Mouse (Mus musculus): Measurements from ENCODE around the gene Ovgp1. TPM values are rescaled to one million over a fixed set of nuclear protein-coding genes. Genes with fewer than 3 reads are reported as not detected.
"Not testable (repeated sequence)": the region's sequence is repeated elsewhere in the genome, so short reads cannot be mapped to it uniquely, and the experiment has no call there.

The Ovgp1 gene
- total RNA-seq (2022) = under 1 TPM; 0.22 to 0.69 (median 0.53) TPM

DNA sequence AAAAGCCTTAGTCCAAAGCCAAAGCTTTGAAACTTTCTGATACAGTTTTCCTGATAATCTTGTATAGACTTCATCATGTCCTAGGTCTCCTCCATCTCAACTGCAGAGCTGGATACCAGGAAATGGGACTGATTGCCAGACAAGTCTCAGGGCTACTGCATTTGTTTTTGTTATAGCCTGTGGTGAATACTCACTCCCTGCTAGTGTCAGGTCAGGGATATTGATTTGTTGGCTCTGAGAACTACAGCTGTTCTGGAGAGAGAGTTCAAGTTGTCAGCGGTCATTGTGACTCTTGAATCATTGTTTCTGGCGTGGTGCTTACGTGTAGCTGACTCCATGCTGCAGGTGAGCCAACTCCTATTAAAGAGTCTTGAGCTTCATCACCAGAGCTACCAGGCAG, at the start of gene Ovgp1:
Gene Ovgp1 (plus strand): TSS at position 301 of the 400 bp plus-strand sequence.
- DNase-seq (ENCODE audit: low spot score) = no peak

DNA sequence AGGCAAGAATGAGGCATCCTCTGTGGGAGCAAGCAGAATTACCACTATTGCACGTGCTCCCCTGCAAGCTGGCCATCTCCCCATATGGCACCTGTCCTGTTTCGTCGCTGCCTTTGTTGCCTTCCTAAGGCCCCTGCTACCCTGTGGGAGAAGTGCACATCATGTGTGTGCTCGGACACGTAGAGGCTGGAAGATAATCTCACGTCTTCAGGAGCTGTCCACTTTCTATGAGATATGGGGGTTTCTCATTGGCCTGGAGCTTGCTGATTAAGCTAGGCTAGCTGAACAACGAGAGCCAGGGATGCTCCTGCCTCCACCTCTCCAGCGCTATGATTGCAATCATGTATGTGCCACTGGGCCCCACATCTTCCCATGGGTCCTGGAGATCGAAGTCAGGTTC, 48.9 kb upstream of the Ovgp1 start:
- DNase-seq (ENCODE audit: low spot score) = no peak

DNA sequence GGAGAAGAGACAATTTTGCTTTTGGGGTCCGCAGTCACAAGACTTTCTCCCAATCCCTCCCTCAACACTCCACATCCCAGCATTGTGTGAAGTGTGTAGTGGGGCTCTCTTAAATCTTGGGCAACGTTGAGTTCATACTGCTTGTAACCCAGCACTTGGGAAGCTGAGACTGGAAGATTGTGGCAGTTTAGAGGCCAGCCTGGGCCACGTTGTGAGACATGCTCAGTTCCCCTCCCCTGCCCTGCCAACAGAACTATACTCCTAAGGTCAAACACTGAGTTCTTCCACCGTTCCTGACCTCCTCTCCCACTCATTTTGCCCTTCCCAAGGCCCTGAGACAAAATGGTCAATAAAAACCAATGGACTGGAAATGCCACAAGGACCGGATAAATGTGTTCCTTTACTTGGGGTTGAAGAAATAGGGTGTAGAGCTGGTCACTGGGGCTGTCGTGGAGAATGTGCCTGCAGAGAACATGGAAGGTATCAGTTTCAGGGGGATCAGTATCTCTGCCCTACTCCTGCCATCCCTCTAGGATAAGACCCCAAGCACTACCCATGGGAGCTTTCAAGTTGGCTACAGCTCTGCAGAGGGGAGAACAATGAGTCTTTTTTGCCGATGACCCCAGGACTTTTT, 45.8 kb upstream of the Ovgp1 start:
- no peak for DNase-seq (ENCODE audit: low spot score)

DNA sequence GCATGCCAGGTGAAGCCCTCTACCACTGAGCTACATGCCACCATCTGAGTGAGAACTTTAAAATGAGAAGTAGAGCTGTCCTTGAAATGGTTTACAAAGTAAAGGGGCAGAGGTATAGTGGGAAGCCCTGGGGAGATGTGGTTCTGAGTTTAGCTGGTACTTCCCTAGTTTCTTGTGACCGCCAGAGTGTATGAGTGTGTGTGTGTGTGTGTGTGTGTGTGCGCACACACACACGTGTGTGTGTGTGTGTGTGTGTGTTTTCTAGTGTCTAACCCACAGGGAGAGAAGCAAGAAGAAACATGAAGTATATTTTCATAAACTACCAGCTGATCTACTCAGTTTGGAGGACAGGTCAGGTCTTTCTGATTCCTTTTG, 45.3 kb upstream of the Ovgp1 start:
- DNase-seq (ENCODE audit: low spot score) = no peak

GRCm38 (mm10) chr3:105928781-105929180, 44.7 kb upstream of the Ovgp1 start:
- no peak for DNase-seq (ENCODE audit: low spot score)

DNA sequence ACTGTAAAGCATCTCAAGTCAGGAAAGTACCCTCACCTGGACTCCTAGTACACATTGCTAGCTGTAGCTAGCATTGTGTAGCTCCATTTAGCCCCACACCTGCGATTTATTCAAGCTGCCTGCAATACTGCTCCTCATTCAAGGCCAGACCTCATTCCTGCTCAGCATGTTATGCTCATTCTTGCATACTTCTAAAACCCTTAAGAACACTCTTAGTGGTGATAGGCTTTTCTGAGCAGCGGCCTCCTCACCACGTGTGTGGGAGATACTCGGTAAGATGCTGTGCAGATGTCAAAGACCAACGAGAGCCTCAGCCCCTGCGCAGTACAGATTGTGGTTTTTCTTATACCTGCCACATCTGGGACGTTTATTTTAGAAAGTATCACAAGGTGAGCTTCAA, 43.7 kb upstream of the Ovgp1 start:
- no peak for DNase-seq (ENCODE audit: low spot score)

DNA sequence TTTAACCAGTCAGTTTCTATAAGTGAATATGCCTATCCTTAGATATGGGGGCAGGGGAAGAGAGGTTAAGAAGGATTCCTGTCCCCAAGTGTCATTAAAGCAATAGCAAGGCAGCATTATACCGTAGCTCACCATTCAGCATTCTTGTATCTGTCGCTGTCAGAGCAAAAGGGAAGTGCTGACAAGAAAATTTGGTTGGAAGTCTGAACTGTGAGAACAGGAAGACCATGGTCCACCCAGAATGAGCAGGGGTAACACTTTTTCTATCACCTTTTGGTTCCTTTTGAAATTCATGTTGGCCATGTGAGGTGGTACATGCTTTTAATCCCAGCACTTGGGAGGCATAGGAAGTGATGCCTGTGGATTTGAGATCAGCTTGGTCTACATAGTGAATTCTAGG, 42.4 kb upstream of the Ovgp1 start:
- no peak for DNase-seq (ENCODE audit: low spot score)

- no peak for DNase-seq (ENCODE audit: low spot score)
Observed at GRCm38 (mm10) chr3:105932240-105933071, 41.1 kb upstream of the Ovgp1 start, which contains the start of gene I830077J02Rik. Gene I830077J02Rik, minus strand, starts transcription at chr3:105932664.

GRCm38 (mm10) chr3:105933926-105934325, 39.6 kb upstream of the Ovgp1 start:
- no peak for DNase-seq (ENCODE audit: low spot score)

GRCm38 (mm10) chr3:105935033-105935432, 38.5 kb upstream of the Ovgp1 start:
- DNase-seq (ENCODE audit: low spot score) = peak; percentile 58

DNA sequence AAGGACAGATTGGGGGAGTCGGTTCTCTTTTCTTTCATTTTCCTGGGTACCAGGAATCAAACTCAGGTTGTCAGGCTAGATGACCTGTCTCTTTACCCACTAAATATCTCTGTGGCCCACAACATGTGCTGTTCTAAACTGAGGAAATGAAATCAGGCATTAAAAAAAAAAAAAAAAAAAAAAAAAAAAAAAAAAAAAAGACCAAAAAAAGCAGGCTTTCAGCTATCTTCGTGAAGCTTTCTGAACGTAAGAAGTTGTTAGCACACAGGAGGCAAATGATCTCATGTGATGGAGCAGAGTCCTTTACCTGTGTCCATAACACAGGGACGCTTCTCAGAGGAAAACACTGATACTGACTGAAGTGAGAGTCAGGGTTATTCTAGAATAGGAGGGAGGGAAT, 37.4 kb upstream of the Ovgp1 start:
- DNase-seq (ENCODE audit: low spot score) = no peak

GRCm38 (mm10) chr3:105951348-105951747, 22.2 kb upstream of the Ovgp1 start:
- no peak for DNase-seq (ENCODE audit: low spot score)

DNA sequence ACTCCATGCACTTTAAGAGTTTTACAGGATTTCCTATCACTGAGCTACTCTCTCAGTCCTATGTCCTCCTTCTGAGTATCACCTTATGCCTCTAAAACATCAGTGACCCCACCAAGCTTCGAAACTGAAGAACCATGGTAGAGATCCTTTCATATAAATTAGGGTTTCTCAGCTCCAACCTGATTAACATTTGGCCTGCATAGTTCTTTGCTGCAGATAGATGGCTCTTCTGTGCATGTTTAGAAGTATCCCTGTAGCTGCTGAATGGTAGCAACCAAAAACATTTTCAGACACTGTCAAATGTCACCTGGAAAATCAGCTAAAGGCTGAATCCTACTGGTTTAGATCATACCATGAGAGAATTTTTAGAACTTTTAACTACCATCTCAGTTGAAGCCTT, 16.3 kb upstream of the Ovgp1 start:
- no peak for DNase-seq (ENCODE audit: low spot score)

GRCm38 (mm10) chr3:105958204-105958603, 15.3 kb upstream of the Ovgp1 start:
- DNase-seq (ENCODE audit: low spot score) = no peak

DNA sequence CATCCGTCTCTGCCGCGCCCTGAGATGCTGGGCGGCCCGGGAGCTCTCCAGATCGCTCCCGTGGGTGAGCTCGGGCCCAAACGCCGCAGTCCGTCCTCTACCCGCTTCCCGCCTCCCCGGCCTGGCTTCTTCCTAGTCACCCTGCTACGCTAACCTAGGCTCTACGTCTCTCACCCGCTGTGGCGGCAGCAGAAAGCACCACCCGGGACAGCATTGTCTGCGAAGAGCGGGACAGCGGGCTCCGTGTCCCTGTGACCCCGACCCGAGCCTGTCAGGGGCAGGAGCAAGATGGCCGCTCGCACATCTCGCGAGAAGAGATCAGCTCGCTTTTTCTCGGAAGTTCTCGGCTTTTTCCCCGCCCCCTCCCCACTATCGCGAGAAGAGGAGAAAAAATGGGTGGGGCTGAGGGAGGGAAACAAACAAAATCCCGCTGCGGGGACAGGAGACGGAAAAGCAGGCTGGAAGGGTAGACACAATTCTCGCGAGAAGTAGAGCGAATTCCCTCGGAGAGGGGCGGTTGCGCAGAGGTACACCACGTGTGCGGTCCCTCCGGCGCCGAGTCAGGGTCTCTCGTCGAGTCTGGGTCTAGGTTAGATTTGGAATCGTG, 14.4 kb upstream of the Ovgp1 start, which contains the start of gene Wdr77:
Gene Wdr77 (plus strand): TSS at position 396 of the 607 bp plus-strand sequence.
- DNase-seq (ENCODE audit: low spot score) = peak; percentile 97

GRCm38 (mm10) chr3:105959585-105959984, 13.9 kb upstream of the Ovgp1 start:
- DNase-seq (ENCODE audit: low spot score) = no peak

DNA sequence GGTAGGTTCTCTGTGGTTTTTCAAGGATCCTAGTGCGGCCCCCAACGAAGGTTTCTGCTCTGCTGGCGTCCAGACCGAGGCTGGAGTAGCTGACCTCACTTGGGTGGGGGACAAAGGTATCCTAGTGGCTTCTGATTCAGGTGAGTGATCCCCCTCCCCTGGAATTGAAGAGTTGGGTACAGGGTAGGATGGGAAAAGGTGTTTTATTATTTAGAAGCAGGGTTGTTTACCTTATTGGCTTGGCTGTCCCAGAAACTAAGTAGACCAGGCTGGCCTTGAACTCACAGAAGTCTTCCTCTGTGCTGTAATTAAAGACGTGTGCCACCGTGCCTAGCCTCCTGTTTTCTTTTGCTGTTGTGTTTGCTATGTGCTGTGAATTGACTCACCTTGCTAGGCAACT, 13.5 kb upstream of the Ovgp1 start, which contains the start of gene Atp5f1:
Gene Atp5f1 (minus strand): TSS at position 101 of the 400 bp plus-strand sequence.
- DNase-seq (ENCODE audit: low spot score) = peak; percentile 4

DNA sequence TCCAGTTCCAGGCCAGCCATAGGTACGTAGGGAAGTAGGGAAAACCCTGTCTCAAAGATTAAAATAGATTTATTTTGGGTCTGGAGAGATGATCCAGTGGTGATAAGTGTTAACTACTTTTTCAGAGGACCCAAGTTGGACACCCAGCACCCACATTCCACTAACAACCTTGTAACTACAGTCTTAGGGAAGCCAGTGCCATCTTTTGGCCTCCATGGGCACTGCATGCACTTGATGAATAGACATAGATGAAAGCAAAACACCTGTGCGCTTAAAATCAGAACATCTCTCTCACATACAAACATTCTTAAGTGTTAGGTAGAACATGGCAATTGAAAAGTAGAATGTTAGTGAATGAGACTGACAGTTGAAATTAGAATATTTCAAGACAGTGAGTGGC, 12.8 kb upstream of the Ovgp1 start:
- DNase-seq (ENCODE audit: low spot score) = no peak

DNA sequence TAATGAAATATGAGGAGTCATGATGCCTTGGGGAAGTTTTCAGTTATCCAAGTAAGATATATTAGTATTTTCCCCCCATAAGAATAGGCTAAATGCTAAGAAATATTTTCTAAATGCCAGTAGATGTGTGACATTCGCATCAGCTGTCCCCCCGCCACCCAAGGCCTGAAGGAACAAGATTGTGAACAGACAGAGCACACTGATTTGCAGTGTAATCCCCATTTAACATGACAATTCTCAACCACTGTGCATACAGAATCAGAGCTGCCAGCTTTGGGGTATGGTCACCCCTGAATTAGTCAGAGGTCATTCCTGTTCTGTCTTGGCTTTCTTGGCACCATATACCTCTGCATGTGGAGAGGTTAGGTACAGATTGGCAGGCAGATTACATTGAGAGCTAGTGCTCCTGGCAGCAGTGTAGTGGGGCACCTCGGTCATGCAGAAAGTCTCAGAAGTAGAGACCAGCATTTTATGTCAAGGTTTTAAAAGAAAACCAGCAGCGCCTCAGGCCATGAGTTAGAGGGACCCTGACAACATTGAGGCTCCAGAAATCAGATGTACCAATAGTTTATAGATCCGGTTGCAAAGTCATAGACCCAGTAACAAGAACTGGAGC, 1.6 kb upstream of the Ovgp1 start:
- no peak for DNase-seq (ENCODE audit: low spot score)

GRCm38 (mm10) chr3:105974174-105974573, 663 bp downstream of the Ovgp1 start:
- DNase-seq (ENCODE audit: low spot score) = no peak

GRCm38 (mm10) chr3:105989611-105990010, 16.1 kb downstream of the Ovgp1 start:
- not testable (repeated sequence) for DNase-seq (ENCODE audit: low spot score)

DNA sequence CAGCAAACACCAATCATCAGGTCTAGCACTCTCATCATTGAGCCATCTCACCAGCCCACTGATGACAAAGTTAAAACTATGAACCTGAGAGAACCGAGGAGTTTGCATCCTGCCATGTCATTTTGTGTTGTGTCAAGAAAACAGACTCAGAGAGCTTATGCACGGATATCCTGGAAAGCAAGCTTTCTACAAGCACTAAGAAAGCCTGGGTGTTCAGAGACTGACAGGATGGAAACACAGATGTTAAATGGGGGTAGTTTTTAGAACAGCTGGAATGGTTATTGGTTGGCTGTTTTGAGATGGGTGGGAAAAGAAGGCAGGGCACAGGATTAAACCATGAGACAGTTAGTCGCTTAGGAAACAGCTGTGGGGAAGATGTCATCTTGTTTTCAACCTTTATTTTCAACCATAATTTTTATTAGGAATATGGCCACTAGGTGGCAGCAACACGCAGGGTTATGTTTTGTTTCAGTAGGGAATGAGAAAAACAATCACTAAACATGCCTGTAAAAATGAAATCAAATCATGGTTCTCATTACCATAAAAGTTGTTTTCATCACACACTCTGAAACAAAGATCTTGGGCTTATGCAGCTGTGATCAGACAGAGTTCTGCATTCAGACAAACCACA, 18.3 kb downstream of the Ovgp1 start:
- peak; percentile 35 for DNase-seq (ENCODE audit: low spot score)

Data from heart, adult 8-10 months (tissue).